Mouse (Mus musculus) testis, adult 2 months (tissue): Measurements from ENCODE around the gene Gm17622. TPM values are rescaled to one million over a fixed set of nuclear protein-coding genes. Genes with fewer than 3 reads are reported as not detected.
A peak's percentile ranks its signal among the peaks of the same experiment; 100 is the strongest.

Experiments
- H3K27ac ChIP-seq: fragments of 200-500 bp; 2 replicates; pipeline ENCODE4 v1.5.1; 2012; ENCODE audit warnings: low read depth, low read length; ENCODE audit not compliant: control insufficient read depth, insufficient read depth
- H3K27me3 ChIP-seq: fragments of 200-500 bp; 2 replicates; pipeline ENCODE4 v1.6.1; 2012; ENCODE audit warnings: mild to moderate bottlenecking, low read length, moderate library complexity; ENCODE audit not compliant: control insufficient read depth, insufficient read depth
- H3K36me3 ChIP-seq: fragments of 200-500 bp; 2 replicates; pipeline ENCODE4 v1.6.1; 2012; ENCODE audit warnings: mild to moderate bottlenecking, low read length; ENCODE audit not compliant: control insufficient read depth, insufficient read depth
- H3K4me1 ChIP-seq: fragments of 200-500 bp; 2 replicates; pipeline ENCODE4 v1.6.1; 2012; ENCODE audit warnings: low read length; ENCODE audit not compliant: control insufficient read depth, insufficient read depth
- H3K4me3 ChIP-seq: fragments of 200-500 bp; 2 replicates; pipeline ENCODE4 v1.5.1; 2012; ENCODE audit warnings: low read depth, mild to moderate bottlenecking, low read length, moderate library complexity, mixed read lengths; ENCODE audit not compliant: control insufficient read depth
- CTCF ChIP-seq: fragments of 200-500 bp; IDR thresholded peaks from 2 replicates; pipeline ENCODE4 v1.5.1; 2012; ENCODE audit warnings: low read depth, mild to moderate bottlenecking, inconsistent platforms, low read length, moderate library complexity; ENCODE audit not compliant: control insufficient read depth, insufficient read depth, insufficient replicate concordance
- POLR2A ChIP-seq: fragments of 200-500 bp; IDR thresholded peaks from 2 replicates; pipeline ENCODE4 v1.6.1; 2012; ENCODE audit warnings: low read depth, mild to moderate bottlenecking, inconsistent platforms, low read length, moderate library complexity; ENCODE audit not compliant: control insufficient read depth
- polyA plus RNA-seq: library from polyadenylated mRNA; depleted of rRNA; stranded (reverse); fragments of >200 nt; gene quantifications from 2 replicates; pipeline ENCODE4 v1.2.3, GENCODE M21; 2012; rRNA removed

Gene Gm17622
- not detected in 2 replicates for polyA plus RNA-seq

- peak within 1 kb of the TSS; percentile 39; the same call in 1 of the 2 replicates for H3K27ac ChIP-seq
- H3K27me3 ChIP-seq, result no peaks in the 10 kb centered on the region
- H3K36me3 ChIP-seq, result no peaks in the 10 kb centered on the region
- H3K4me3 ChIP-seq, result no peak within 1 kb of the TSS
- no peaks in the 10 kb centered on the region for H3K4me1 ChIP-seq
- TF ChIP-seq POLR2A, result no peak
- no peak for TF ChIP-seq CTCF
Observed at GRCm38 (mm10) chr13:96490433-96490832, at the start of gene Gm17622. Gene Gm17622, plus strand, starts transcription at chr13:96490733.

GRCm38 (mm10) chr13:96450205-96450856 is 40.2 kb upstream of the Gm17622 start:
- Histone ChIP-seq H3K4me3 (no peak overlapping the region), H3K27me3 (no peaks in the 10 kb centered on the region), H3K36me3 (no peaks in the 10 kb centered on the region), H3K27ac (no peak overlapping the region), H3K4me1 (no peaks in the 10 kb centered on the region)
- TF ChIP-seq CTCF, result no peak
- TF ChIP-seq POLR2A, result no peak

GRCm38 (mm10) chr13:96450869-96451268 is 39.7 kb upstream of the Gm17622 start:
- Histone ChIP-seq H3K27ac (no peak overlapping the region), H3K27me3 (no peaks in the 10 kb centered on the region)
- no peak for TF ChIP-seq POLR2A
- TF ChIP-seq CTCF, result no peak

DNA sequence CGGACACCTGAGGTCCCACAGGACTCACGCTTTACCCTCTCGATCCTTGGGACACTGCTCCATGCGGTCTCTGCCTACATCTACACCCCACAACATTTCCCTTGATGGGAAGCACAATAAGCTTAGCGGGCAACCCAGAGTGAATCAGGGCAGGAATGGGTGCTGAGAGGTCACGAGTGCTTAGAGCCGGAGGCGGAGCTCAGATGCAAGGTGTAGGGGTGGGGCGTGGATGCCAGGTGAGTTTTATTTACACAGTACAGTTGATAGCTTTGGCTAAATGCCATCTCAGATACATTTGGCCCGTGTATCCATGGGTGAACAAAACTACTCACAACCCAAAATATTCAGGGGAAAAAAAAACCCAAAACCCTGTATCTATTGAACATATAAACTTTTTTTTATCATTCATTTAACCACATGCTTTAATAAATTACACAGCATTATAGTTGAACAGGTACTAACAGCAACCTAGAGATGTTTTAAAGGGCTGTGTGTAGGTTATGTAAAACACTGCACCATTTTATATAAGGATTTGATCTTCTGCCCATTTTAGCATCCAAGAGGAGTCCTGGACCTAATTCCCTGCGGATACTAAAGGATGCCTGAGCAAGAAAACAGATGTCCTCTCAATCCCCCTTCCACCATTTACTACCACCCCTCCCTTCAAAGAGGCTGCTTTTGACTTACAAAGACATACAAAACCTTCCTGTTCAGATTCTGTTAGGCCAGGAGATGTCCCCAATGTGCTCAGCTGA is 39.0 kb upstream of the Gm17622 start:
- no peak overlapping the region for H3K27ac ChIP-seq
- H3K36me3 ChIP-seq, result no peaks in the 10 kb centered on the region
- no peaks in the 10 kb centered on the region for H3K27me3 ChIP-seq
- no peak overlapping the region for H3K4me3 ChIP-seq
- no peaks in the 10 kb centered on the region for H3K4me1 ChIP-seq
- no peak for TF ChIP-seq POLR2A
- no peak for TF ChIP-seq CTCF

More at GRCm38 (mm10) chr13:96450869-96451268, 39.7 kb upstream of the Gm17622 start:
- H3K36me3 ChIP-seq, result no peaks in the 10 kb centered on the region
- H3K4me1 ChIP-seq, result no peaks in the 10 kb centered on the region
- no peak overlapping the region for H3K4me3 ChIP-seq

GRCm38 (mm10) chr13:96452621-96453020 is 37.9 kb upstream of the Gm17622 start:
- Histone ChIP-seq H3K27ac (no peak overlapping the region), H3K36me3 (no peaks in the 10 kb centered on the region), H3K4me3 (no peak overlapping the region), H3K4me1 (no peaks in the 10 kb centered on the region), H3K27me3 (no peaks in the 10 kb centered on the region)
- TF ChIP-seq POLR2A (no peak), CTCF (no peak)

GRCm38 (mm10) chr13:96454288-96454687 is 36.2 kb upstream of the Gm17622 start:
- TF ChIP-seq POLR2A (no peak), CTCF (no peak)

DNA sequence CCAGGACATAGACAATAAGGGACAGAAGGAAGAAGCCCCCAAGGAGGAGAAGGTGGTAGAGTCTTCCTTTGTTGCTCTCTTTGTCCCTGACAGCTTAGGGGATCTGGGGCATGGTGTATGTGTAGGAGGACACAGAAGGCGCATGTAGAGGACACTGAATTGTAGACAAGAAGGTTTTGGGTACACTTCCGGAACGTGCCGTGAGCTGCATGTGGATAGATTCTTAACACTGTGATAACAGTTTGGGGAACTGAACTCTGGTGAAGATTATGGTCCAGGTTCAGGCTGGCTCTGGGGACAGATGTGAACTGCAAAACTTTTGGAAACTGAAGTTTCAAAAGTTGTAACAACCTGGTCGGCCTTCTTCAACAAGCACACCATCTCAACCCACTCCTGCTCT is 33.0 kb upstream of the Gm17622 start:
- TF ChIP-seq POLR2A, result no peak
- no peak for TF ChIP-seq CTCF
- no peak overlapping the region for H3K4me3 ChIP-seq
- no peaks in the 10 kb centered on the region for H3K4me1 ChIP-seq
- H3K27me3 ChIP-seq, result no peaks in the 10 kb centered on the region
- H3K27ac ChIP-seq, result no peak overlapping the region
- no peaks in the 10 kb centered on the region for H3K36me3 ChIP-seq

More at GRCm38 (mm10) chr13:96454288-96454687, 36.2 kb upstream of the Gm17622 start:
- Histone ChIP-seq H3K4me3 (no peak overlapping the region), H3K36me3 (no peaks in the 10 kb centered on the region), H3K27ac (no peak overlapping the region), H3K4me1 (no peaks in the 10 kb centered on the region), H3K27me3 (no peaks in the 10 kb centered on the region)
